Mouse (Mus musculus) layer of hippocampus, adult 9-11 months (tissue): Measurements from ENCODE around the gene Mkks.
"Not testable (repeated sequence)": the region's sequence is repeated elsewhere in the genome, so short reads cannot be mapped to it uniquely, and the experiment has no call there.

ENCODE experiments used
- DNase-seq: peaks from one replicate; pipeline ENCODE4 v3.0.0; 2022

Mkks gene

GRCm38 (mm10) chr2:136891068-136891950 lies at the start of gene Mkks, which contains the start of the genes Slx4ip and AL731706.1:
Gene Mkks, minus strand, starts transcription at chr2:136891389.
Gene Slx4ip, plus strand, starts transcription at chr2:136891218.
Gene AL731706.1, minus strand, starts transcription at chr2:136891389.
- DNase-seq = peak; percentile 100

GRCm38 (mm10) chr2:136938249-136938648 lies 47.1 kb upstream of the Mkks start:
- no peak for DNase-seq

- DNase-seq = no peak
Measured at GRCm38 (mm10) chr2:136936391-136937288, 45.5 kb upstream of the Mkks start.

GRCm38 (mm10) chr2:136921003-136921408 lies 29.8 kb upstream of the Mkks start:
- peak; percentile 51 for DNase-seq

GRCm38 (mm10) chr2:136920257-136920993 lies 29.2 kb upstream of the Mkks start:
- no peak for DNase-seq

GRCm38 (mm10) chr2:136919433-136919832 lies 28.2 kb upstream of the Mkks start:
- DNase-seq = no peak

- DNase-seq = no peak
Measured at GRCm38 (mm10) chr2:136914334-136914902, 23.2 kb upstream of the Mkks start.

- no peak for DNase-seq
Measured at GRCm38 (mm10) chr2:136913021-136913420, 21.8 kb upstream of the Mkks start.

GRCm38 (mm10) chr2:136911958-136912411 lies 20.8 kb upstream of the Mkks start:
- DNase-seq = no peak

- DNase-seq = no peak
Measured at GRCm38 (mm10) chr2:136909298-136909697, 18.1 kb upstream of the Mkks start.

GRCm38 (mm10) chr2:136908596-136908995 lies 17.4 kb upstream of the Mkks start:
- DNase-seq = no peak

- DNase-seq = no peak
Measured at GRCm38 (mm10) chr2:136896131-136896530, 4.9 kb upstream of the Mkks start.

- DNase-seq = no peak
Measured at GRCm38 (mm10) chr2:136894494-136894893, 3.3 kb upstream of the Mkks start.

GRCm38 (mm10) chr2:136891951-136892371 lies 772 bp upstream of the Mkks start:
- peak; percentile 99 for DNase-seq

GRCm38 (mm10) chr2:136890716-136891067 lies 497 bp downstream of the Mkks start:
- not testable (repeated sequence) for DNase-seq

- no peak for DNase-seq
Measured at GRCm38 (mm10) chr2:136886846-136887245, 4.3 kb downstream of the Mkks start.

GRCm38 (mm10) chr2:136885579-136885978 lies 5.6 kb downstream of the Mkks start, which contains the start of gene AL731706.2:
Gene AL731706.2, minus strand, starts transcription at chr2:136885679.
- DNase-seq = no peak

- no peak for DNase-seq
Measured at GRCm38 (mm10) chr2:136854543-136855388, 36.4 kb downstream of the Mkks start.

- no peak for DNase-seq
Measured at GRCm38 (mm10) chr2:136850366-136850765, 40.8 kb downstream of the Mkks start.

- DNase-seq = no peak
Measured at GRCm38 (mm10) chr2:136837994-136838393, 53.2 kb downstream of the Mkks start.

GRCm38 (mm10) chr2:136835882-136836281 lies 55.3 kb downstream of the Mkks start:
- DNase-seq = no peak
